Mouse (Mus musculus): Measurements from ENCODE around the gene Stk32c.

- TF ChIP-seq CTCF (conservative IDR thresholded peaks at IDR 0.05; ENCODE audit: low read length) (no peak), POU5F1 (IDR thresholded peaks at IDR 0.05; ENCODE audit: borderline replicate concordance, low read length) (no peak), NANOG (IDR thresholded peaks at IDR 0.05; ENCODE audit: borderline replicate concordance, low read length) (no peak)
Measured at GRCm38 (mm10) chr7:139246931-139247880, 34.1 kb upstream of the Stk32c start.
